Mouse (Mus musculus) kidney, adult 18-20 months (tissue): ENCODE measurements around the gene Dpt.

ENCODE experiments used
- DNase-seq: peaks from one replicate; pipeline ENCODE4 v3.0.0; 2021

Gene Dpt

GRCm38 (mm10) chr1:164821821-164822220 lies 25.4 kb downstream of the Dpt start:
- no peak for DNase-seq

GRCm38 (mm10) chr1:164822268-164822667 lies 25.8 kb downstream of the Dpt start:
- no peak for DNase-seq

- DNase-seq = no peak
These were observed 28.5 kb downstream of the Dpt start for GRCm38 (mm10) chr1:164824896-164825295.

GRCm38 (mm10) chr1:164829881-164830280 lies 33.4 kb downstream of the Dpt start:
- DNase-seq = no peak

- no peak for DNase-seq
These were observed 36.0 kb downstream of the Dpt start for GRCm38 (mm10) chr1:164832459-164832858.

- DNase-seq = no peak
These were observed 52.3 kb downstream of the Dpt start for GRCm38 (mm10) chr1:164848616-164849265.

- DNase-seq = peak; percentile 22
These were observed 59.3 kb downstream of the Dpt start for GRCm38 (mm10) chr1:164855700-164856099.

GRCm38 (mm10) chr1:164859952-164860351 lies 63.5 kb downstream of the Dpt start:
- DNase-seq = no peak

GRCm38 (mm10) chr1:164860782-164861181 lies 64.3 kb downstream of the Dpt start:
- DNase-seq = no peak

GRCm38 (mm10) chr1:164861501-164861900 lies 65.1 kb downstream of the Dpt start:
- no peak for DNase-seq

GRCm38 (mm10) chr1:164862946-164863883 lies 66.8 kb downstream of the Dpt start:
- no peak for DNase-seq

GRCm38 (mm10) chr1:164864666-164865065 lies 68.2 kb downstream of the Dpt start:
- no peak for DNase-seq

GRCm38 (mm10) chr1:164870694-164871093 lies 74.2 kb downstream of the Dpt start:
- no peak for DNase-seq
